Mouse (Mus musculus) intestine, embryonic 16.5 days (tissue): ENCODE results near the gene Gm11084. TPM values are rescaled to one million over a fixed set of nuclear protein-coding genes. Genes with fewer than 3 reads are reported as not detected.
"Not testable (repeated sequence)": the region's sequence is repeated elsewhere in the genome, so short reads cannot be mapped to it uniquely, and the experiment has no call there.

Experiments
- ATAC-seq: fragments of 200-750 bp; cut with Nextera tagmentation; 2 replicates; pipeline ENCODE4 v1.8.0; 2017; ENCODE audit warnings: moderate TSS enrichment, moderate library complexity
- H3K27ac ChIP-seq: fragments of 300-500 bp; sonication (generic); 2 replicates; pipeline ENCODE4 v1.5.1; 2014; ENCODE audit warnings: mild to moderate bottlenecking, low read length
- H3K27me3 ChIP-seq: fragments of 300-500 bp; sonication (generic); replicated peaks from 2 replicates; pipeline ENCODE4 v1.6.1; 2014; ENCODE audit warnings: low read length, control low read depth, mixed read lengths; ENCODE audit not compliant: control insufficient read depth, insufficient read depth
- H3K36me3 ChIP-seq: fragments of 300-500 bp; sonication (generic); 2 replicates; pipeline ENCODE4 v1.6.1; 2014; ENCODE audit warnings: low read length, control low read depth; ENCODE audit not compliant: control insufficient read depth, insufficient read depth
- H3K4me1 ChIP-seq: fragments of 300-500 bp; sonication (generic); 2 replicates; pipeline ENCODE4 v1.6.1; 2014; ENCODE audit warnings: low read length, control low read depth, mixed read lengths; ENCODE audit not compliant: control insufficient read depth, insufficient read depth
- H3K4me2 ChIP-seq: fragments of 300-500 bp; sonication (generic); 2 replicates; pipeline ENCODE4 v1.6.1; 2014; ENCODE audit warnings: low read depth, low read length, control low read depth
- H3K4me3 ChIP-seq: fragments of 300-500 bp; sonication (generic); 2 replicates; pipeline ENCODE4 v1.5.1; 2014; ENCODE audit warnings: mild to moderate bottlenecking, low read length
- H3K9ac ChIP-seq: fragments of 300-500 bp; sonication (generic); 2 replicates; pipeline ENCODE4 v1.6.1; 2014; ENCODE audit warnings: low read depth, low read length
- H3K9me3 ChIP-seq: fragments of 300-500 bp; sonication (generic); 2 replicates; pipeline ENCODE4 v1.6.1; 2016; ENCODE audit warnings: low read length, control low read depth; ENCODE audit not compliant: control insufficient read depth
- WGBS: fragments of 180-500 bp; shearing (Covaris S2); extraction: QIAGEN DNeasy Blood & Tissue Kit; methylation state at CpG from one replicate; pipeline ENCODE4 v1.1.7; 2014; 5-methylcytosine and 5-hydroxymethylcytosine counted together
- polyA plus RNA-seq: library from polyadenylated mRNA; unstranded; fragments of >200 nt; fragmentation: Nextera tagmentation; extraction: Ambion mirVana; gene quantifications from 2 replicates; pipeline ENCODE4 v1.2.1, GENCODE M21; 2015

Gene Gm11084
- polyA plus RNA-seq, result not detected in 2 replicates

DNA sequence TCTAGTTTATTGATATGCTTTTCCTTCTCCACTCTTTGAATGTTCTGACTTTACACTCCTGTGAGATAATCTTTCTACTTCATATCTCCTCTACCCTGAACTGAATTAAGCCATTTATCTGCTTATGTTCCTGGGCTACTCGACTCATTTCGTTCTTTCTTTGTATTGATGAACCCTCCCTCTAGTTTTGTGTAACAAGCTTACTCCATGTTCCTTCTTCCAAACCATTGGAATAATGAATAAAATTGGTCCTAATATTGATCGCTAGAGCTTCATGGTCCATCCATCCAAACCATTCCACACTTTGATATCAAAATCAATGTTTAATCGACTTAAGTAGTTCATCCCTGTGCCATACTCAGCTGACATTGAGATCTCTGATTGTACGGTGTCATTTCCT lies at the start of gene Gm11084:
Gene Gm11084 (minus strand): TSS at position 101 of the 400 bp plus-strand sequence.
- Histone ChIP-seq H3K4me1 (peaks cover 4% of the 10 kb centered on the region; the same call in 1 of the 2 replicates), H3K9me3 (peaks cover 6% of the 10 kb centered on the region; the same call in 1 of the 2 replicates), H3K4me2 (no peak within 1 kb of the TSS), H3K36me3 (peaks cover 3% of the 10 kb centered on the region; the same call in 1 of the 2 replicates), H3K27me3 (no peaks in the 10 kb centered on the region), H3K4me3 (no peak within 1 kb of the TSS), H3K27ac (no peak within 1 kb of the TSS), H3K9ac (no peak within 1 kb of the TSS)
- WGBS, result 92% methylated on average over 5 of the region's 5 CpGs
- no peak for ATAC-seq

DNA sequence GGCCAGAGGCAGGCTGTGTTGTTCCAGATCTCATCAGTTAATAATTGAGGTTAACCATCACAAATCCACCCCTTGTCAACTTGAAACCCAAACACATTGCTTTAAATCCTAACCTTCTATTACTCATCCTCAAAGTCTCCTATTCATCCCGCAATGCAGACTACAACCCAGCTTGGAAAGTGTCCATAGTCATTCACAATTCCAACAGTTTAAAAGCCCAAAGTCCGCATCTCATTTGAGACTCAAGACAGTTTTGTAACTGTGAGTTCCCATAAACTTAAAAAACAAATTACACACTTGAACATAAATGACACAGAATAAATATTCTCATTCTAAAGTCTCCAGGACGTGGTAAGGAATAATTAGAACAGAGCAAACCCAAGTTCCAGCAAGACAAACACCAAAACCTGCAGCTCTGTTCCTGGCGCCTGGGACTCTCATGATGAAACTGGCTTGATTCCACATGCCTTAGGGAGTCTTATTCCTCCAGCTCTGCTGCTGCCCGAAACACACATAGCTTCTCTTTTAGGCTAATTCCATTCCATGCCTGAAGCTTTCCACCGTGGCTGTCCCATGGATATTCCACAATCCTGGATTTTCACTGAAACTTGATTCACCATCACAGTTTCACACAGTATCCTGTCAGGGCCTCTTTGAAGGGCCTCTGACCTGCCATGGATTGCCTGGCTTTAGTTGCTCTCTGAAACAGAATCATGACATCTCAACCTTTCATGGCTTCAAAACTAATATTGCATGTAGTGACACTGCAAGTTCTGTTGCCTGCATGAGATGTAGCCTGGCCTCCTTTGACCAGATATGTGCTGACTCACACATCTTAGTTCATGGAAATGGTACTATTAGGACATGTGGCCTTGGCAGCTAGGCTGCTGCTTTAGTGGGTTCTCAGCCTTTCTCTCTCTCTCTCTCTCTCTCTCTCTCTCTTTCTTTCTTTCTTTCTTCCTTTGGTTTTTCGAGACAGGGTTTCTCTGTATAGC lies 44.8 kb upstream of the Gm11084 start:
- H3K36me3 ChIP-seq, result no peaks in the 10 kb centered on the region
- H3K27me3 ChIP-seq, result no peaks in the 10 kb centered on the region
- no peaks in the 10 kb centered on the region for H3K4me1 ChIP-seq
- H3K9me3 ChIP-seq, result no peaks in the 10 kb centered on the region
- H3K9ac ChIP-seq, result no peak overlapping the region
- H3K4me2 ChIP-seq, result no peak overlapping the region
- no peak for ATAC-seq
- WGBS, result 76% methylated on average over 7 of the region's 7 CpGs
- no peak overlapping the region for H3K4me3 ChIP-seq
- no peak overlapping the region for H3K27ac ChIP-seq

DNA sequence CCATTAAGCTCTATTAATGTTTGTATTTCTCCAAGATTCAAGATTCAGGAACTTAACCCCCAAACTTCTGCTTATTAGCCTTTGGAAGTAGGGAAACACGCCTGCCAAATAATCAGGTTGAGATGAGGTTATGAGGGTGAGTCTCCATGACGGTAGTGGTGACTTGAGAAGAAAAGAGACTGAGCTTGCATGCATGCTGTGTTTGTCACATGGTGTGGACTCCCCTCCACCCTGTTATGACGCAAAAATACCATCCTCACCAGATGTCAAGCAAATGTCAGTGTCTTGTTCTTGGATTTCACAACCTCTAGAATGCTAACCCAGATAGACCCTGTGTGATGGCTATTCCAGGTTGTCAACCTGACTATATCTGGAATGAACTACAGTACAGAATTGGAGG lies 43.3 kb upstream of the Gm11084 start:
- 81% methylated on average over 3 of the region's 3 CpGs for WGBS

DNA sequence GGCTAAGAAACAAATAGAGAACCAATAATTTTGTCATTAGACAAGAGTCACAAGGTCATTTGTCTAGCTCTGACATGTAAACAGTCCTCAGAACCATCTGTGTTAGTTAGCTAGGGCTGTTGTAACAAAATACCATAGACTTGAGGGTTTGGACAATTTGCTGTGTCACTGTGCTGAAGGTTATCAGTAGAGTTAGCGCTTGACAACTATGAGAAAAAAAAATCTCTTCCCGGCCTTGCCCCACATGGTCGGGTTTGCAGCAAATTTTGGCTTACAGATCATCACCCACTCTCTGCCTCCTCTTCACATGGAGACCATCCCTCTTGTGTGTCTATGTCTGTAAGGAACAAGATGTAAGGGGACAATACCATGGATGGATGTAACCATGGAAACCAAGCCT lies 41.5 kb upstream of the Gm11084 start:
- no peak overlapping the region for H3K9ac ChIP-seq
- 61% methylated on average over 3 of the region's 3 CpGs for WGBS
- H3K4me3 ChIP-seq, result no peak overlapping the region
- H3K36me3 ChIP-seq, result no peaks in the 10 kb centered on the region
- H3K4me1 ChIP-seq, result no peaks in the 10 kb centered on the region
- H3K27ac ChIP-seq, result no peak overlapping the region
- H3K27me3 ChIP-seq, result no peaks in the 10 kb centered on the region
- H3K9me3 ChIP-seq, result no peaks in the 10 kb centered on the region
- no peak for ATAC-seq
- H3K4me2 ChIP-seq, result no peak overlapping the region

More for the DNA sequence above, 43.3 kb upstream of the Gm11084 start:
- Histone ChIP-seq H3K9ac (no peak overlapping the region), H3K36me3 (no peaks in the 10 kb centered on the region), H3K27ac (no peak overlapping the region), H3K4me2 (no peak overlapping the region), H3K4me3 (no peak overlapping the region), H3K4me1 (no peaks in the 10 kb centered on the region), H3K9me3 (no peaks in the 10 kb centered on the region), H3K27me3 (no peaks in the 10 kb centered on the region)
- no peak for ATAC-seq

DNA sequence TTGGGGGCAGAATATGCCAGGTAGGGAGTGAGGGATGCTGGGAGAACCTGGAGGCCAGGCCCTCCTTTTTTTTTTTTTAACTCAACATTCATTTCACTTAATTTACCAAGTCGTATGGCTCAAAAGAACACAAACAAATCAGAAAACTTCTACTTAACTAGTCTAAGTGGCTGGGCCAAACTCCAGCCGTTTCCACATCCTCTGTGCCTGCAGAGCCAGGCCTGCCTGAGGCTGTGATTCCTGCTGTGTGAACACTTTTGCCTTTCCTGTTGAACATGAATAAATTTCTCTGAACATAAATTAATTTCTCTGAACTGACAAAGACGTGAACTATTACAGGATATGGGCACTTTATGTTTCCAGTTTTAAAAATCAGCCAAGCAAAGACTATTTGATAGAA lies 40.6 kb upstream of the Gm11084 start:
- no peak overlapping the region for H3K27ac ChIP-seq
- H3K4me2 ChIP-seq, result no peak overlapping the region
- no peak for ATAC-seq
- no peaks in the 10 kb centered on the region for H3K27me3 ChIP-seq
- 38% methylated on average over 3 of the region's 3 CpGs for WGBS
- H3K4me1 ChIP-seq, result no peaks in the 10 kb centered on the region
- H3K4me3 ChIP-seq, result no peak overlapping the region
- H3K36me3 ChIP-seq, result no peaks in the 10 kb centered on the region
- H3K9me3 ChIP-seq, result no peaks in the 10 kb centered on the region
- H3K9ac ChIP-seq, result no peak overlapping the region

DNA sequence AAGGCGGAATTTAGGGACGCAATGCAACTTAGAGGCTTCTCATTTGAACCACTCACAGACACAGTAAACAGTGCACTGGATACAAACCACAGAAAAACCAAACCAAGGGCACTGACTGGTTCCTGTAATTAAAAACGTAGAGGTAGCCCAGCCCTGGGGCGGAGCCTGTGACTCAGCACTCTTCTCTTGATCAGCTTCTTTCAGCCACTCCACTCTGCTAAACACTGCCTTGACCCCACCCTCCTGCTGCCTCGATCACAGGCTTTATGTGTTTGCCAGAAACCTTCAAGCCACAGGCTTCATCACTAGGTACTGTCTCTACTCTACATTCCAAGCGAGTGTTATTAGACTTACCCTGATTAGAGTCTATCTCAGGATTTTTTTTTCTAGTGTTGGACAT lies 37.3 kb upstream of the Gm11084 start:
- Histone ChIP-seq H3K4me3 (no peak overlapping the region), H3K9ac (no peak overlapping the region), H3K4me1 (no peaks in the 10 kb centered on the region), H3K36me3 (no peaks in the 10 kb centered on the region), H3K27ac (no peak overlapping the region), H3K9me3 (no peaks in the 10 kb centered on the region), H3K27me3 (no peaks in the 10 kb centered on the region), H3K4me2 (no peak overlapping the region)
- peak; percentile 87 for ATAC-seq
- WGBS, result 38% methylated on average over 6 of the region's 6 CpGs

DNA sequence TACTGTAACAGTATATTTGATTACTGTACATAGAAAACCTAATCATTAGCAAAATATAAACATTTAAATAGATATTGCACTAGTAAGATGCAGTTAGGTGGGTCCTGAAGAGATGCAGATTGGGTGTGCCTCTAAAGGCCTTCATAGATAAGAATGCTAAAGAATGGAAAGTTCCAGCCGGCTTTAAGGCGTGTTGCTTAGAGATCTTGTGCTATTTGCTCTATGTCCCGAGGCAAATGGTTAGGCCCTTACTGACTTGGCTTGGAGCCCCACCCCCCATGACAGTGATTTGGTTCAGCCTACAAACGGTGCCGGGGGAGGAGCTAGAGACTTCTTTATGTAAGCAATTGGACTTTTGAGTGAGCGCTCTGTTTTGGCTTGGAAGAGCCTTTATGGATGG lies 34.5 kb upstream of the Gm11084 start:
- no peak overlapping the region for H3K4me3 ChIP-seq
- no peaks in the 10 kb centered on the region for H3K9me3 ChIP-seq
- 66% methylated on average over 6 of the region's 6 CpGs for WGBS
- H3K27me3 ChIP-seq, result no peaks in the 10 kb centered on the region
- H3K4me1 ChIP-seq, result no peaks in the 10 kb centered on the region
- H3K27ac ChIP-seq, result no peak overlapping the region
- H3K9ac ChIP-seq, result no peak overlapping the region
- H3K36me3 ChIP-seq, result no peaks in the 10 kb centered on the region
- ATAC-seq, result no peak
- no peak overlapping the region for H3K4me2 ChIP-seq

DNA sequence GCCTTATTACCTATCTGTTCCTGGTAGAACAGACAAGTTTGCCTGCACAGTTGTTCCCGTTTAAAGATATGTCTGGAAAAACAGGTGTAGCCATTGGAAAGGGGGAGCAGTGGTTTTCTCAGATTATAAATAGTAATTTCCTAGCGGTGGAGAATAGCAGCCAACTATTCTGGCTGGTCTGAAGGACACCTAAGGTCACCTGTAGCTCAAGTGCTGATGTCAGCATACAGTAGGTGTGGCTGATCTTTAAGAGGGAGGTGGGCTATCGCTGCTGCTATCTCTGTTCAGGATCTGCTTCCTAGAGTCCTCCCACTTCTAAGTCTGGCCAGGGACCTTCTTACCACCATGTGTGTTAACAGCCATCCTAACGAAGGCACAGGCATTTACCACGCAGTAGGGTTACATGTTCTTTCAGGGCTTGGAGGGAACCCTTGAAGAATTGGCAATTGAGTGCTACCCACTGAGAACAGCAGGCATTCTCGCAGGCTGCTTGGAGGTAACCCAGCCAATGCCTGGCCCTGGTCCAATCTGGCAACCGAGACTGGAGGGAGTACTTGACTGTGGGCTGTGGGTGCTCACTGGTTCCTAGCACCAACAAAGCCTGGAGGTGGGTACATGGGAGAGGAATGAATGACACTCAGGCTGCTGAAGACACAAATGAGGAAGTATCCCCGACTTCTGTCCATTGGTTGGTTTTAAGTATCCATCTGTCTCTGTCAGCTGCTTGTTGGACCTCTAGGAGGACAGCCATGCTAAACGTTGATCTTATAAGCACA lies 33.0 kb upstream of the Gm11084 start:
- no peak overlapping the region for H3K9ac ChIP-seq
- WGBS, result 68% methylated on average over 9 of the region's 9 CpGs
- no peak overlapping the region for H3K4me3 ChIP-seq
- H3K27ac ChIP-seq, result no peak overlapping the region
- no peaks in the 10 kb centered on the region for H3K36me3 ChIP-seq
- H3K4me1 ChIP-seq, result no peaks in the 10 kb centered on the region
- no peak overlapping the region for H3K4me2 ChIP-seq
- ATAC-seq, result no peak
- no peaks in the 10 kb centered on the region for H3K9me3 ChIP-seq
- no peaks in the 10 kb centered on the region for H3K27me3 ChIP-seq

DNA sequence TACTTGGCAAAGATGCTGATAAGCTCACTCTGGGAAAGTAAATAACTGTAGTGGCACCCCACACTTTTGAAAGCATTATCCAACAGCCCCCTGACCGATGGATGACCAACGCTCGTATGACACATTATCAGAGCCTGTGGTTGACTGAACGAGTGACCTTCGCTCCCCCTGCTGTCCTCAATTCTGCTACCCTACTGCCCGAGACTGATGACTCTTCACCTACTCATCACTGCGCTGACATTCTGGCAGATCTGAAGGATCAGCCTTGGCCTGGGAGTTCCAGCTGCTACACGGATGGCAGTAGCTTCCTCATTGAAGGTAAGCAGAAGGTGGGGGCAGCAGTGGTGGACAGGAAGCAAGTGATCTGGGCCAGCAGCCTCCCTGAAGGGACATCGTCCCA lies 27.5 kb upstream of the Gm11084 start:
- not testable (repeated sequence) for H3K9ac ChIP-seq, H3K27me3 ChIP-seq, H3K36me3 ChIP-seq, H3K27ac ChIP-seq, H3K4me2 ChIP-seq, ATAC-seq, H3K4me1 ChIP-seq, H3K9me3 ChIP-seq, H3K4me3 ChIP-seq
- WGBS, result 77% methylated on average over 9 of the region's 9 CpGs
